Mouse (Mus musculus): Measurements from ENCODE around the gene Slc25a26.

The Slc25a26 gene

DNA sequence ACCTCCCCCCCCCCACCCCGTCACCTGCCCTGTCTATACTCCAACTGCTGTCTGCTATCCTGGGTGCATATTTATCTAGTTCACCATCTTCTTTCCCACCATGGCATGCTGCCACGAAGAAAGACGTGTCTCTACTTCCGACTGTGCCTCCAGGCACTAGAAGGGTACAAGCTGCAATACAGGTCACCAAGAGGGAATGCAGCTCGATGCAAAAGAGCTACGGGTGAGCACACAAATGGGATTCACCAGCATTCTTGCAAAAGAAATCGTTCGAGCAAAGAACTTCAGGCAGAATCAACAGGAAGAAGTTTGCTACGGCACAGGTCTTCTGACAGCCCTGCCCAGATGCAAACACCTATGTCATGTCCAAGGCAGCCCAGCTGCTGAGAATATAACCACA, 134.6 kb downstream of the Slc25a26 start:
- no peak for DNase-seq (ENCODE audit: inconsistent age in 2 of 2, low spot score in 1 of 2)

- DNase-seq (ENCODE audit: inconsistent age in 2 of 2, low spot score in 1 of 2): no peak
Measured at GRCm38 (mm10) chr6:94635343-94635742, 135.2 kb downstream of the Slc25a26 start.

DNA sequence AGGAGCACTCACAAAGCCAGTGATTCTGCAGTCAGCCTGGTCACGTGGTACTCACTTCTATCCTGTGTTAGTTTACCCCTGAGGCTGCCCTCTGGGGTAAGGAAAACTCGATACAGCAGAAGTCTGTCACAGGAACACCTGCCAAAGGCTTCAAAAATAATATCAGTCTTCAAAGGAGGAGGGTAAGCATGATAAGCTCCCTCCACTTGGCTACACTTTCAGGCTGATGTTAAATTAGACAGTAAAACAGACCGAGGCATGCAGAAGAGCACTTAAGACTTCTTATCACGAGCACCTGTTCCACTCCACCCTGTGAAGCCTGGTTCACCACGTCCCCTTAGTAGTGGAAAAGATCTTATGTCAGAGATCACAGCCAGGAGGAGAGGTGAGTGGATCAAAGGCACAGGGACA, 136.9 kb downstream of the Slc25a26 start:
- DNase-seq (ENCODE audit: inconsistent age in 2 of 2, low spot score in 1 of 2): no peak

DNA sequence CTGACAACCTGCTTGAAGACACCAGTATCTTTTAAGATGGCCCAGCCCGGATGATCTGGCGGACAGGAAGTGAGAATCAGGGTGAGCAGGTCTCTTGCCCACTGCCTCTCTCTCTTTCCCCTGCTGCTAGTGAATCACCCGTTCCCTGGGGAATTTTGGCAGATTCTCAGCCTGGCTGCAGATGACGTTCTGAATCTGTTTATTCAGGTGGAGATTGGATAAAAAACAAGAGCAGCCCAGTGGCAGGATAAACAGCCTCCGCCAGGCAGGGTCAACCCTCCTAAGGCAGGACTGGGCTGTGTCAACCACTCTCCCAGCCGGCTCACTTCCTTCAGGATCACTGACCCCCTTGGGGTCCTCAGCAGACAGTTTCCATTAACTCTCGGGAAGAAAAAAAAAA, 140.2 kb downstream of the Slc25a26 start:
- DNase-seq (ENCODE audit: inconsistent age in 2 of 2, low spot score in 1 of 2): peak; percentile 57 to 70

DNA sequence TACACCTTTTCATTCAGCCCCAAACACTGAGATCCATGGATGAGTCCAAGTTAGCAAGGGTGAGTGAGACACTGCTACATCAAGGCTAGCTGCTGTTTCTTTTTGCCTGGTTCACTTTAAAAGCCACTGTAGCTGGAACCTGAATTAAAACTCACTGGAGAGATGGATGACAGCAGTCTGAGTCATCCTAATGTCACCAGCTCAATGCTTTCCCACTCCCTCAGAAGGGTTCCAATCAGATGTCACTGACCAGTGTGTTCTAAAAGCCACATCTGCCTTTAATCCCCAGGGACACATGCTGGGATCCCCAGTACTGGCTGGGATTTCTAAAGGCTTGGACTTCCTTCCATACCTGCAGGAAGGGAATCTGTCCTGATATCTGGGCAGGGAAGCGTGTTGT, 141.9 kb downstream of the Slc25a26 start:
- peak in 1 of 2 experiments; percentile 61 for DNase-seq (ENCODE audit: inconsistent age in 2 of 2, low spot score in 1 of 2)

DNA sequence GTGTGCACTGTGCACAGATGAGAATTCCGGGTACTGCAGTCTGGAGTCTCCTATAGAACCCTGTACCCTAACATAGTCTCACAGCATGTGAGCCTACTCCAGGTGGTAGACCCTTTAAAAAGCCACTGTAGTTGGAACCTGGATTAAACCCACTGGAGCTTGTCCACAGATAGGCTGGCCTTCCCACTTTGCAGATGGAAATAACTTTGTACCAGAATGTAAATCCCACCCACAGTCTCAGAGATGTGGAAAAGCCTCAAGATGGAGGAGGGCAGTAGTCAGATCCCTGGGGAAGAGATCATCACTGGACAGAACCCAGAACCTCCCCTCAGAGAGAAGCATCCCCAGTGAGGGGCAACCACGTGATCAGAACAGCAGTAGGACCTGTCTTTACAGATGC, 143.9 kb downstream of the Slc25a26 start:
- DNase-seq (ENCODE audit: inconsistent age in 2 of 2, low spot score in 1 of 2): no peak

DNA sequence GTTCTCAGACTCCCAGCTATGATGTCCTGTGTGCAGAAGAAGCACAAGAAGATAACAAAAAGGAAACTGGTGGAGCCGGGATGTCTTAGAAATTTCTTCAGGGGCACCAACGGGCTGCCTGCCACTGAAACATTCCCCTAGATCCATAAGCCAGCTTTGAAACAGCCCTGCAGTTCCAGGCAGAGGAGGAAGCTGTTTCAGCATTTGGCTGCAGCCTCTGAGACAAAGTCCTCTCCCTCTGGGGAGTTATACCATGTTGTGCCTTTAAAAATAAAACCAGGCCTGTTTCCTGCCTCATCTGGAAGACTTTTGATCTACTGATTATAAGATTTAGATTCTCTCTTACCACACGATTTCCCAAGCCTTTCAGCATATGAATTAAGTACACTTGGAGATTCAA, 144.5 kb downstream of the Slc25a26 start:
- DNase-seq (ENCODE audit: inconsistent age in 2 of 2, low spot score in 1 of 2): no peak

DNA sequence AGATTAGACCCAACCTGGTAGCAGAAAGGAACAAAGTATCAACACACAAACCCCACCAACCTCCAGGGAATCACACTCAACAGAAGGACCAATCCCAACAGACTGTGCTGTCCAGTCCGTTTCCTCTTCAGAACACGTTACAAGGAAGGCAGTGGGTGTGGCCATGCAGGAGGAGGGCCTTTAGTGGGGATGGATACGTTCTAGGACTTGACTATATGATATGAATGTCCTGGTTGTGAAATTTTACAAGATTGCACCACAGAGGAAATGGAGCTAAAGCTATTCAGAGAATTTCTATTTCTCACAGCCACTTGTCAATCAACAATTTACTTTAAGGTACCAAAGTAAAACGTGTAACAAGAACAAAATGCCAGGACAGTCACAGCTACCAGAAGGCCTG, 145.6 kb downstream of the Slc25a26 start:
- no peak for DNase-seq (ENCODE audit: inconsistent age in 2 of 2, low spot score in 1 of 2)

DNA sequence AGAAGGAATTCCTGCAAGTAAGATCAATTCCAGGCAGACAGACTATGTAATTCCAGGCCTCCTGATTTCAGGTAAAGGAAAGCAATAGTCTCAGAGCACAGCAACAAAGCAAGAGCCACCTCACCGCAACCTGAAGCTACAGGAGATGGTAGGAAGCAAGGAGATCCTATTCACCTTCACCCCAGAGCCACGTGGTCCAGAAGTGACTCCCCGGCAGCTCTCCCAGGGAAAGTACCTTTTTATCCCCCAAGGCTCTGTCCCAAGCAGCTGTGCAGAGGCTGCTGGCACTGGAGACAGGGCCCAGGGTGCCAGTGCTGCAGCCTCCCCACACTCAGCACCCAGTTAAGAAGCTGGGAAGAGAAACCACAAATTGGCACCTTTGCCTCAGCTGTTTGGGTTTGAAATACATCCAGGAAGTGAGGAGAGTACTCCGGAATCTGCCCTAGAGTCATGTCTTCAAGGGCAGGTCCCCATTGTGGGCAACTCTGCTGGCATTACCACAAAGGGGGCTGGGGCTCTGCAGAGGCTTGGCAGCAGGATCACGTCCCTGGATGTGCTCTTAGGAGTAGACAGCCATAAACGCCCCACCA, 146.2 kb downstream of the Slc25a26 start:
- no peak for DNase-seq (ENCODE audit: inconsistent age in 2 of 2, low spot score in 1 of 2)

GRCm38 (mm10) chr6:94646902-94647301, 146.8 kb downstream of the Slc25a26 start:
- DNase-seq (ENCODE audit: inconsistent age in 2 of 2, low spot score in 1 of 2): no peak

- peak; percentile 33 to 70 for DNase-seq (ENCODE audit: inconsistent age in 2 of 2, low spot score in 1 of 2)
Measured at GRCm38 (mm10) chr6:94647574-94648430, 147.7 kb downstream of the Slc25a26 start.

DNA sequence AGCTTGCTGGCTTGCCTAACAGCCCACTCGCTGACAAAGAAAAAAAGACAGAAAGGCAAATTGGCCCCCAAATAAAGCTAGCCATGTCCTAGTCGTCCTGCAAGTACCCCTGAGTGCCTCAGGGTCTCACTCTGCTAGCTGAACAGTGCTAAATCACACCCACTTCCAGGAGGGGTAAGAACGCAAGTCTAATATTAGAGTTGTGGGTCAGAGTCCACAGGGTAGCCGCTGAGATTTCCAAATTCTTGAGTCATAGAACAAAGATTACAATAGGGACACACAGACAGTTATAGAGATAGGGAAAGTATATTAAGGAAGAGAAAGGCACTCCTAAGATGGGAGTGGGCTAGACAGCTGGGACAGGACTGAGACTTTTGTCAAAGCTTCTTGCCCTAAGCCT, 148.4 kb downstream of the Slc25a26 start:
- DNase-seq (ENCODE audit: inconsistent age in 2 of 2, low spot score in 1 of 2): no peak

DNA sequence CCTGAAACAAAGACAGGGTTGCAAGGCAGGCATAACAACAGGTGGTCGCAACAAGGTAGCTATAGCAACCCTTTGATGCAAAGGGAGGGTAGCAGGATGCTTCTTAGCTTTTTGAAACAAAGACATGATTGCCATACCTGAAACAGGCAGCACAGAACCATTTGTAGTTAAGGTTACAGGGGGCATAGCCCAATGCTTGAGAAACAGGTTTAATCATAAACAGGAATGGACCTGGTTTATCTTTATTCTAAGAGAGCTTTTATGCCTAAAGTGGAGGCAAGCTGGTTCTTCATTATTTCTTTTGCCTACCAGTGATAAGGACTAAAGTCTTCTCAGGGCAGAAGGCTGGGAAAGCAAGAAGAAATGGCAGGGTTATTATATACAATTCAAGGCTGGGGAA, 149.5 kb downstream of the Slc25a26 start:
- no peak for DNase-seq (ENCODE audit: inconsistent age in 2 of 2, low spot score in 1 of 2)

GRCm38 (mm10) chr6:94651541-94651940, 151.4 kb downstream of the Slc25a26 start:
- DNase-seq (ENCODE audit: inconsistent age in 2 of 2, low spot score in 1 of 2): no peak

DNA sequence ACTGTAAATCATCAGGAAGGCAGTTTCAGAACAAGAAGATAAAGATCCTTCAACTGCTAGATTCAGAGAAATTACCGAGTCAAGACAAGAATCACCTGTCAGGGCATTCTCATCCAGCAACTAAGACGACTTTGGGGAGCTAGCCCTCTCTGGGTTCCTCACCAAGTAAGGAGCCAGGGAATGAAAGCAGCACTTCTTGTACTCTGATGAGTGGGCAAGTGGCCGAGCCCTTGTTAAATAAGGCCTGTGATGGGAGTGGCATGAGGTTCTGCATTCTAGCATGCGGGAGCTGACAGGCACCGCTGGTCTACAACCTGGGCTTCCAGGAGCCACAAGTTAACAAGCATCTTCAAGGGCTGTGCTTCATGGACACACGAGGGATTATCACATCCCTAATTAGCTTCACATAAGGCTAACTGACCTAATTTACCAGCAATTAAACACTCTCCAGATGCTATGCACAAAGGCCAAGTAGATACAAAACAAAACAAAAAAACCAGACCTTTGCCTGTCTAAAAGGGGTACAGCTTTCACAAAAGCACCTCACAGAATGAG, 152.6 kb downstream of the Slc25a26 start:
- DNase-seq (ENCODE audit: inconsistent age in 2 of 2, low spot score in 1 of 2): no peak

DNA sequence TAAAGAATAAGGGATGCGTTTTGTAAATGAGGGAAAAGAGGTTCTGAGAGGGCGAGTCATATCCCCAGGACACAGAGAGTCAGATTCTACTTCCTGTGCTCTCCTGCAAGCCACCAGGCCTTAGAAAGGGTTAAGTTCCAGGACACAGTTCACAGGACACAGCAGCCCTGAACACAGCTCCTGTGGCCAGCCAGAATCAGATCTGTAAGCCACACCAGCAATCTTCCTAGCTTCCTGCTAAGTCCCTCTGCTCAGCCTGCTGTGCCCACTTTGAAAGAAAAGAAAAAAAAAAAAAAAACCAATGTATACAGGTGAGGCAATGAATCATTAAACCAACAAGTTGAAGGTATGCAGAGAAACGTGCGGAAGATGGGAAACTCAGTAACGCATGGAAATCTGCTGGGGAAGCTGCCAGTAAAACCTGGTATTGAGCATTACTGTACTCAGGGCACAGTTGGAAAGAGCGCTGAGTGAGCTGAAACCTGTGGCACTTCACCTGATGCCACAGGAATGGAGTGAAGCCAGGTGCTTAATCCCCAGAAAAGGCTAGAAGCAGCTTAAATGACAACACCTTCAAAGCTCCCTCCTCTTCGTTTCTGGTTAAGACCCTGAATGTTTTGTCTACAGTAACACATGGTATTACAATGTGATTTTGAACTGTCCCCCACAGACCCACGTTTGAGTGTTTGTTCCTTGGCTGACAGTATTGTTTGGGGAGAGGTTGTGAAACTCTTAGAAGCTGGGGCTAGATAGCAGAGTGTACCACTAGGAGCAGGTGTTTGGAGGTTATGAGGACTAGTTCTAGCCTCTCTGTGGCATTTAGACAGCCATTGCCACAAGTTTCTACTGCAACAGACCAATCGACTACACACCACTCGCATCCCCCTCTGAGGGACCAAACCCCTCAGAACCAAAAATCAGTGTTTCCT, 153.5 kb downstream of the Slc25a26 start:
- no peak for DNase-seq (ENCODE audit: inconsistent age in 2 of 2, low spot score in 1 of 2)
